Mouse (Mus musculus) frontal cortex, postnatal 10 days (tissue): ENCODE results near the gene Phkb.

Experiments
- DNase-seq, 2 experiments: peaks; one replicate each; pipeline ENCODE4 v3.0.0; 2022; ENCODE audit warnings: low spot score in 2 of 2, mixed read lengths in 1 of 2

Gene Phkb

DNA sequence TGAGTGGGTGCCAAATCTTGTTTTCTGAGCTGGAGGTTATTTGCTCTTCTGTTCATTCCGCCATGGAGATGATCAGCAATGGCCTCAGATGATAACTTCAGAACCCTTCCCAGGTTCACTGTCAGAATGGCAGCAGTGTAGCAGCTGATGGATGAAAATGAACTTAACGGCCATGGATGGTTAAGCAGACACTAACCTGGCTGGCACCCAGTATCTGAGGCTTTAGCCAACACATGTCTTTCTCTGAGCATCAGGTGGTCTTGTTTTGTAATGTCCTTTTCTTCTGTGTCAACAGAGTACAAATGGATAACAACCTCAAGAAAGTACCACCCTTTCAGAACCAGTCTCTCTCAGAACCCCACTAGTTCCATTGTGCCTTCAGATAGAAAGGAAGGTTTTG is 246.0 kb downstream of the Phkb start:
- no peak for DNase-seq

DNA sequence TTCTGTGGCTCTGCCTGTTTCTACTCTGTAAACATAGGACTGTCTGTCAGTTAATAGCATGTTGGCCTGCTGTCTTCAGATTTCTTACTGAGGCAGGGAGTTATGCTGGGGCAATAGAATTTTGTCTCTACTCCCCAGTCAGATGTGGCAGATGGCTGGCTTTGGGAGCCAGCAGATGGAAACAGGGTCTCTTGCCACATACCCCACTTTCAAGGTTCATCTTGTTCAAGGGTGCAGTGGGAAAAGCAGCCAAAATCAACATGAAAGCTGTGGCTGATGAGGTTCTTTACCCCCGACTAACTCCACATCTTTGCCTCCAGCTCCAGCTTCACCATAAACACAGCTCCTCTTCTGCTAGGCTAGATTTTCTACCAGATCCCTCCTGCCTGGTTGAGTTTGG is 246.7 kb downstream of the Phkb start:
- no peak for DNase-seq

DNA sequence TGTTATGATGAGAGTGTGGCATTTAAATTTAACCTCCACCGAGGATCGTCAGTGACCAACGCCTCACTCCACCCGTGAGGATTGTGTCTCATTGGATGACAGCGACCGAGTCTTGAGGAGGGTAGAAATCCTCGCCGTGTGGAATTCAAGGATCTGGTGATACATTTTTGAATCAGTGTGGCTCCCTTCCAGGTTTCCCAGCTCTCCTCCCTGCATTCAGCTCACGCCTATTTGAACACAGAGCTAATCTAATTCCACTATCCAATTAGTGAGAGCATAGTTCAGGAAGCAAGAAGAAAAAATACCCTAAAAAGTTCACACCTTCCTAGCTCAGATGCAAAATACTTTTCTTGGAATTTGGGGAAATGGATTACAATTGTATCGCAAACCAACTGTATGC is 249.9 kb downstream of the Phkb start:
- no peak for DNase-seq
